Mouse (Mus musculus): ENCODE results near the gene Fam171a1. TPM values are rescaled to one million over a fixed set of nuclear protein-coding genes. Genes with fewer than 3 reads are reported as not detected.
"Not testable (repeated sequence)": the region's sequence is repeated elsewhere in the genome, so short reads cannot be mapped to it uniquely, and the experiment has no call there.

Gene Fam171a1
- total RNA-seq (2021) = 10 to 100 TPM; 15.1 to 17.3 TPM

DNA sequence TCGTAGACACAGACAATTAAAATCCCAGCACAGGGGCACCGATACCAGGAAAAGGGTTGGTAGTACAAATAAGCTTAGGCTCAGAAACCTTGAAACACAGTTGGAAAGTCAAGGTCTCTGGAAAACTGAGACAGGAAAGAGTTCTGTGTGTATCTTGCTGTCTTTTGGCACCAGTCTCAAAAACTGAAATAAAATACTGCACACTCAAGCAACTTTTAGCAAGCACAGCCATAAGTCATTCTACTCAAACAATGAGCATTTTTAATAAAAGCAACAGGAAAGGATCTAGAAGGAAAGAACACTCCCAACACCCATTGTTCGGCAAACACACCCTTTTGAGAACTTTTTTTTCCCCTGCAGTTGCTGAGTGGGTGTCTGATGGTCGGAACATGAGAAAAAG lies at the start of gene Fam171a1:
Gene Fam171a1, plus strand, starts transcription at position 359 of the 400 bp plus-strand sequence.
- DNase-seq (ENCODE audit: low spot score) = no peak
- intact Hi-C loops (cut with DNase I) = no loop called here

DNA sequence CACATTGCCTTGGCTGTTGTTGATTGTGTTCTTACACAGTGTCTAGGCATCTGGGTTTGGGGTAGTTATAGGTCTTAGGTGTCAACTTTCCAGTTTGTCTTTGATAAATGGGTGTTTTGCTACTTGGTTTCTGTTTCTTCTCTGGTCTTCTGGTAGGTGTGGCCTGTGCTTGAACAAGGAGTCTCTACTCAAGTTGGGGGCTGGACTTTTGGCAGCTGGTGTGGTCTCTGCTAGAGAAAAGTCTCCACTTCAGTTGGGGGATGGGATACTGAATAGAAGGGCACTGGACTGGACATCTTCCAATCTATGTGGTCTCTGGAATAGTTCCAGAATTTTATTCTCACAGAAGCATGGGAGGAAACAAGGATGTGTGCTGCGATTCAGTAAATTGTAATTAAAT lies 44.9 kb upstream of the Fam171a1 start:
- intact Hi-C loops (cut with DNase I) = no loop called here

DNA sequence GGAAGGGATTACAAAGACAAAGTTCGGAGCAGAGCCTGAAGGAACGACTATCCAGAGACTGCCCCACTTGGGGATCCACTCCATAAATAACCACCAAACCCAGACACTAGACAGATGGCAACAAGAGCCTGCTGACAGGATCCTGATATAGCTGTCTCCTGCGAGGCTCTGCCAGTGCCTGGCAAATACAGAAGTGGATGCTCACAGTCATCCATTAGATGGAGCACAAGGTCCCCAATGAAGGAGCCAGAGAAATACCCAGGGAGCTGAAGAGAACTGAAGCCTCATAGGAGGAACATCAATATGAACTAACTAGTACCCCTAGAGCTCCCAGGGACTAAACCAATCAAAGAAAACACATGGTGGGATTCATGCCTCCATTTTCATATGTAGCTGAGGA lies 25.7 kb upstream of the Fam171a1 start:
- DNase-seq (ENCODE audit: low spot score) = not testable (repeated sequence)

More for the DNA sequence above, 44.9 kb upstream of the Fam171a1 start:
- DNase-seq (ENCODE audit: low spot score) = no peak

DNA sequence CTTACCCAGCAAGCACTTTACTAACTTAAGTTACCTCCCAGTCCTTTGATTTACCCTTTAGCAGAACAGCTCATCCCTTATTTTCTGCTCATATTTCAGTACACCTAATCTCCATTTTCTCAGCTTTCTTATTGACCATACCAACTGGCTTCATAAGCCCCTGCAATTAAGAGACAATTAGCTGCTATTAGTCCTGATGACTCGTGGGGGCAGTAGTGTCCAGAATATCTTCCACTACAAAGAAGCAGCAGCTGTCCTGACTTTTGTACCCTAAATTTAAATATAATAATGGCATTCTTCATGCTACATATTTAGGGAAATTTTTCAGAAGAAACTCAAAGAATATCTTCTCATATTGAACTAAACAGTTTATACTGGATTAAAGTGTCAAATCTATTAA lies 24.8 kb upstream of the Fam171a1 start:
- no peak for DNase-seq (ENCODE audit: low spot score)
- intact Hi-C loops (cut with DNase I) = loop anchor here (1.0 kb wide), 1 partner anchor 140 kb away; no protein-coding TSS in a partner anchor

More for the DNA sequence above, 25.7 kb upstream of the Fam171a1 start:
- intact Hi-C loops (cut with DNase I) = not testable (repeated sequence)

DNA sequence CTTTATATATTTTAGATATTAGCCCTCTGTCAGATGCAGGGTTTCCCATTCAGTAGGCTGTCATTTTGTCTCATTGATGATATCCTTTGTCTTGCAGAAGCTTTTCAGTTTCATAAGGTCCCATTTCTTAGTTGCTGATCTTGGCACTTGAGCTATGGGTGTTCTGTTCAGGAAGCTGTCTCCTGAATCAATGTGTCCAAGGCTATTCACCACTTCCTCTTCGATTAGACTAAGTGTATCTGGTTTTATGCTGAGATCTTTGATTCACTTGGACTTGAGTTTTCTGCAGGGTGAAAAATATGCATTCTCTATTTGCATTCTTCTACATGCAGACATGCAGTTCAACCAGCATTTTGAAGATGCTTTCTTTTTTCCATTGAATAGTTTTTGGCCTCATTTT lies 17.9 kb upstream of the Fam171a1 start:
- intact Hi-C loops (cut with DNase I) = no loop called here
- no peak for DNase-seq (ENCODE audit: low spot score)

DNA sequence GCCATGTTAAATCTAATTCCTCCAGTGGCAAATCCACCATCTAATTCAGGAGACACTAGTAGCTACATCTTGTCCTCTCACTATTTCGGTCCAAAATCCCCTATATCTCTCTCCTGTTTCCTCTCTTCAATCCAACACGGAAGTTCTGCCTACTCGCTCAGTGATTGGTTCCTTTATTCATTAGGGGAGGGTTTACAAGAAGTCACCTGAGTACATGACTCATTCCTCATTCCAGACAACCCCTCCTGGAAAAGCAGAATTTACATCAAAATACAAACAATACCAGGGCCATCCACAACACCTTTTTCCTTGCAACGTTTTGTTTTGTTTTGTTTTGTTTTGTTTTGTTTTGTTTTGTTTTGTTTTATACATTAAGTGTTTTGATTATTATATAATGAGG lies 14.1 kb upstream of the Fam171a1 start:
- DNase-seq (ENCODE audit: low spot score) = no peak
- intact Hi-C loops (cut with DNase I) = no loop called here

DNA sequence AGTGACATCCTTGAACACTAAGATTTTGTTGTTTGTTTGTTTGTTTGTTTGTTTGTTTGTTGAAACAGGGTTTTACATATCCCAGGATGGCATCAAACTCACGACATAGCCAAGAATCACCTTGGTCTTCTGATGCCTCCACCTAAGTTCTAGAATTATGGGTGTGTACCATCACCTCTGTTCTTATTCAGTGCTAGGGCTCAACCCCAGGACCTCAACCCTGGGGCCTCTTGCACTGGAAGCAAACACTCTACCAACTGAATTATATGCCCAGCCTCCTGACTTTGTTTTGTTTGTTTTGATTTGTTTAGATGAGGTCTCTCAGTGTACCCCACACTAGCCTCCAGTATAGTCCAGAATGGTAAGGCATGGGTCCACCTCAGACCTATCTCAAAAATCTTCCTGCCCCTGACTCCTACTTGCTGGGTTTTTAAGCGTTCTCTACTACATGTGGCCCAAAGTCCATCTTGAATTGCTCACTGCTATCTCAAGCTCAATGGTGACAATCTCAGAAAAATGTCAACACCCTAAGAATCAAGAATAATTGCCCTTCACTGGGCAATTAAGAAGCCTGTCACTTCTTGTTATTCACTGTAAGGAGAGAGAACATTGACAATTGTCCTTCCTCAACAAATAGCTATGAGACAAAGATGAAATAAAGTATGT lies 12.6 kb upstream of the Fam171a1 start:
- intact Hi-C loops (cut with DNase I) = no loop called here
- DNase-seq (ENCODE audit: low spot score) = no peak

DNA sequence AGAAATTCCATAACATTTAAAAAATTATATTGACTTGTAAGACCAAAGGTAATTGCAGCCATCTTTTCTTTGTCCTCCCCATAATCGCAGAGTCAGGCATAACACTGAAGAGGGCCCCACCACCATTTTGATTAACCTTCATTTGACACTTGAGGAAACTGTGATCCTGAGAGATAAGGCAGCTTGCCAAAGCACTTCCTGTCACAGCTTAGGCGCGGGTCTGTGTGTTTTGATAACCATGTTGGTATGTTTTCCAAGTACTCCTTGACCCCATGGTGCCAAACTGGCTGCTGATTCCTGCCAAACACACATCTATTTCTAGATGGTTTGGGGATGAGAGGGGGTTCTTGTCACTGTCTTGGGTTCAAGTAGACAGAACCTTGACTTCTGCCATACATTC lies 11.7 kb upstream of the Fam171a1 start:
- intact Hi-C loops (cut with DNase I) = no loop called here
- no peak for DNase-seq (ENCODE audit: low spot score)

DNA sequence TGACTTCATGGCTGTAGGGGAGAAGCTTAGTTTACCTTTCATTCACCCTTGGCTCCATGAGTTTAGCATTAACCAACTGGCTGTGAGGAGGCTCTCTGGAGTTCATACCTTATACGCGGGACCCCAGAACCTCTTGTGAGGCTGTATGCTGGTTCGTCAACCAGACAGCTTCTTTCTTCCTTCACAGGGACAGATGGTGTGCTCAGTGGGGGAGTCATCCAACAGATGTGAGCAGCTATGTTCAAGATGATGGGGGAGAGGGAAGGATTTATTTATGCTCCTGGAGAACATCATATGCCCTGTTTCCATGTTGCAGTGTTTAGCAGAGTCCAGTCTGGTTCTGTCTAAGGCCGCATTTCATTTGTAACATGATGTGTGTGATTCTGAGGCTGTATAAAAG lies 6.6 kb upstream of the Fam171a1 start:
- no peak for DNase-seq (ENCODE audit: low spot score)
- intact Hi-C loops (cut with DNase I) = no loop called here

DNA sequence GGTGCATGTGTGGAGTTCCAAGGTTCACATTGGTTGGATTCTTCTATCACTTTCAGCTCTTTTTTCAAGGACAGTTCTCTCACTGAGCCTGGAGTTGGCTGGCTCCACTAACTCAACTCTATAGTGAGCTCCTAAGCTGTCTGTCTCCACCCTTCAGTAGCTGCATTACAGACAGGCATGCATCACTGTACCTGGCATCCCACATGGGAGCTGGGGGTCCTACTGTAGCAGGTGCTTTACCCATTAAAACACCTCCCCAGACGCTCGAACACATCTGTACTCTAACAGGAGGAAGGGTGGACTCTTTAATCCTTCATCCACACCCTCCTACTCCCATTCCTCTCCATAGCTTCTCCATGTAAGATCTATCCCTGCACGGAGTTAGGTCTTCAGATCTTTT lies 5.6 kb upstream of the Fam171a1 start:
- intact Hi-C loops (cut with DNase I) = no loop called here
- DNase-seq (ENCODE audit: low spot score) = no peak

DNA sequence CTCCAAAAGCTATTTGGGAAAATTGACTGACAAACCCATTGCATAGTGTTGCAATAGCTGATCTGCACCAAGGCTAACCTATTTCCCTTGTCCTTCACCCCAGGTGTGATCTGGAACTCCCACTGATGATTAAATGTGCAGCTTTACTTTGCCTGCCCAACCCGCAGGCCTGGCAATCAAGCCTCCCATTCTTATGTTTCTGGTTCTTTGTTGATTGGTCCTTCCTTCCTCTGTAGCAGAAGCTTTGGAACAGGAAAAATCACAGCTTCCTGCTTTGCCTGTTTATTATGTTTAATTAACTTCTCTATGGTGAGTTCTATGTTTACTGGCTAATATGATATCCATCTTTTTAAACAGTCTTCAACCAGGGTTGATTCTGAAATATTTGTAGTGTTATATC lies 5.2 kb upstream of the Fam171a1 start:
- intact Hi-C loops (cut with DNase I) = no loop called here
- no peak for DNase-seq (ENCODE audit: low spot score)

DNA sequence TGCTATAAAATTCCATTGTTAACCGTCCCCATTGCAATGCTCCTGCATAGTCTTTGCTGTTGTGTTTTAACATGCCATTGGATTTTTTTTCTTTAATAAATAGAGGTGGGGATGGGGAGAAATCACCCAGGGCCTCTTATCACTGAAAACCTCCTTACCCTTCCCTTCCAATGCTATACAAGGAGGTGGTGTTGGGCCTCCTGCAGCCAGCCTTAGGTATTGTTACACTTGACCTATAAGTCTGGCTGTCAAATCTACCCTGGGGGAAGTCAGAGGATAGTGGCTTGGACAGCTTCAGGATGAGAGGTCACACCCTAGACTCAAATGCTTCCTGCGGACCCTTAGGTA lies 3.8 kb downstream of the Fam171a1 start:
- no peak for DNase-seq (ENCODE audit: low spot score)
- intact Hi-C loops (cut with DNase I) = loop anchor here (1.0 to 5.0 kb wide), 5 partner anchors 54 to 209 kb away; partner anchors contain the start of gene Nmt2

DNA sequence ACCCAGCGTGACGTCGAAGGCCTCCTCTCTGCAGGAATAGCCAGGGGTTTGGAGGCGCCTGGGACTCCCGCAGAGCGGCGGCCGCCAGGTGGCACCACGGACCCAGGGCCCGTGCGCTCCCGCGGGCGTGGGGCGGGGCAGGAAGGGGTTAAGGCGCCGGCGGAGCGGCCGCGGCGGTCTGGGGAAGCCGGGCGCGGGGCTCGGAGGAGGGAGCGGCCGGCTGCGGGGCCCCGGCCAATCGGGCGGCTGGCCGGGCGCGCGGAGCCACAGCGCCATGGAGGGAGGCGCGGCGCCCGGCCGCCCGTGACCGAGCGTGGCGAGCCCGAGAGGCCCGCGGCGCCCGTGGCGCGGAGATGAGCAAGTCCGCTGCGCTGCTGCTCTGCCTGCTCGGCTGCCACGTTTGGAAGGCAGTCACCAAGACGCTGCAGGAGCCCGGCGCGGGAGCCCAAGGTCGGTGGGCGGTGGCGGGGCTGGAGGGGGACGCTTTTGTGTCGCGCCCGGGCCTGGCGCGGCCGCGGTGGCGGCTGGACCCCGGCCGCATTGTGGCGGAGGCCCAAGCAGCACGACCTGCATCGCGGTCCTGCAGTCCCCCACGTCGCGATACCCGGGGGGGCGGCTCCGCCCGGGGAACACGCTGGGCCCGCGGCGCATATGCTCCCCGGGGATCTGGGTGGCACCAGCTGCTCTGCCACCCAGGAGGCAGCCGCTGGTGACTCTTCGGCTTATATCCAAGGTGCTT lies 4.3 kb downstream of the Fam171a1 start:
- intact Hi-C loops (cut with DNase I) = loop anchor here (1.0 to 5.0 kb wide), 5 partner anchors 54 to 209 kb away; partner anchors contain the start of gene Nmt2
- peak; percentile 80 for DNase-seq (ENCODE audit: low spot score)

DNA sequence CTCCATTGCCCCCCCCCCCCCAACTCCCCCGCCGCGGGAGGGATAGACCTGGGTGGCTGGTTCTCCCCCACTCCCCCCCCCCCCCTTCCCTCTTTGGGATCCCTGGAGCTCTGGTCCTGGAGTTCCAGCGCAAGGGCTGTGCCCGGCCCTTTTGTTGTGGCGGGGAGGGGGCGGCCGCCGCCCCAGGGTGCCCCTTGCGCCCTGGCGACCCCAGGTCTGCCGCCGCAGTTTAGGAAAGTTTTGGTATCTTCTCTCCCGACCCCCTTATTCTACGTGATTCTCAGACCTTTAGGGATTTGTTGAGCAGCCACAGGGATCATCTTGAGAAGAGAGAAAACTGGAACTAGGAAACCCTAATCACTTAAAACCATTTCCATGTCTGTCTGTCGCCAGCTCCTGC lies 4.9 kb downstream of the Fam171a1 start:
- intact Hi-C loops (cut with DNase I) = loop anchor here (1.0 to 5.0 kb wide), 5 partner anchors 53 to 208 kb away; partner anchors contain the start of gene Nmt2
- DNase-seq (ENCODE audit: low spot score) = no peak

DNA sequence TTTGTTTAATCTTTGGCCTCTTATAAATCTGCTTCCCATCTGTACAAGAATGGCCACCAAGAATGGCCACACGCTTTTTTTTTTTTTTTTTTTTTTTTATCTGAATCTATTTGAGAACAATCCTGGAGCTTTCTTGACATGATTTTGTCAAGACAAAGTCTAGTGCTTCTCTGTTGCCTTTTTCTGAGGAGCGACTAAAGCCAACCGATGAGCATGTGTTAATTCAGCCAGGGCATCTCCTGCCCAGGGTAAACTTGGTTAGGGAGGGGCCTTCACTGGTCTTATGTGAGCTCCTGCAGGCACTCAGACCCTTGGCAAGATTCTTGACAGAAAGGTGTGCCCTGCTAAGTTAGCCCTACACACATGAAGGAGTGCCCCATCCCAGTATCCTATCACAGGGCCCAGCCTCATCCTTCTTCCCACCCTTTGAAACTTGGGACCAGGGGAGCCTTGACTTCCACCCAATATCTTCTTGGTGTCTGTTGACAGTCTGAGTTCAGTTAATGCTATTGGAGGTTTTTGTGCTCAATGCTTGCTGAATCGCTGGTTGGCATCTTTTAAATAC lies 5.4 kb downstream of the Fam171a1 start:
- DNase-seq (ENCODE audit: low spot score) = no peak
- intact Hi-C loops (cut with DNase I) = loop anchor here (5.0 kb wide), 3 partner anchors 68 to 208 kb away; partner anchors contain the start of gene Nmt2

DNA sequence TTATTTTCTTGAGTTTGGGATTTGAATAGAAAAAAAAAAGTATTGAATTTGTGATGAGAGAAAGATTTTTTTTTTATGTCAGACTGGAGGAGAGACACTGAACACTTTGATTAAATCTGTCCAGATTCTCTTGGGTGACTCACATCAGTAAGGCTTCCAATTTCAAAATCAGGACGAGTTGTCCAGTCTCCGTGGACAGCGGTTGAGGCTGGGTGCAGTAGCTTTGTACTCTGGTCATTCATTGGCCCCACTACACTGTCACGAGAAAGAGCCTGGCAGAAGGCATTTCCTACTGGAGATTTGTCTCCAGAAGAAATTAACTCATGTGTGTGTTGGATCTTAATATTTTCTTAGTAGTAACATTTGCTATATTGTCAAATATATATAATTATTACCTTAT lies 8.5 kb downstream of the Fam171a1 start:
- intact Hi-C loops (cut with DNase I) = no loop called here

DNA sequence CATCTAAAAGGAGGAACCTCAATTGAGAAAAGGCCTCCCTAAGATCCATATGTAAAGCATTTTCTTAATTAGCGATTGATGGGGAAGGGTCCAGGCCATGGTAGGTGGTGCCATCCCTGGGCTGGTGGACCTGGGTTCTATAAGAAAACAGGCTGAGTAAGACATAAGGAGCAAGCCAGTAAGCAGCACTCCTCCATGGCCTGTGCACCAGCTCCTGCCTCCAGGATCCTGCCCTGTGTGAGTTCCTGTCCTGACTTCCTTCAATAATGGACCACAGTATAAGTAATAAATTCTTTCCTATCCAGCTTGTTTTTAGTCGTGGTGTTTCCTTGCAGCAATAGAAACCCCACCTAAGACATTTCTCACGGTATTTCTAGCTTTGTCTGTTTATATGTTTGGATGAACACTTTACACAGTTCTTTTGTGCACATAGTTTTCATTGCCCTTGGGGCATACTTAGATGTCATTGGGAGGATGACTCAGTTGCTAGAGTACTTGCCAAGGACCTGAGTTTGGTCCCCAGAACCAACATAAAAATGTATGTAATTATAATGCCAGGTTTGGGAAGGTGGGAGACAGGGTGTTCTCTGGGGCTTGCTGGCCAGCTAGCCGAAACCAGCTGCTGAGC lies 13.3 kb downstream of the Fam171a1 start:
- DNase-seq (ENCODE audit: low spot score) = no peak
- intact Hi-C loops (cut with DNase I) = no loop called here

More for the DNA sequence above, 8.5 kb downstream of the Fam171a1 start:
- no peak for DNase-seq (ENCODE audit: low spot score)

DNA sequence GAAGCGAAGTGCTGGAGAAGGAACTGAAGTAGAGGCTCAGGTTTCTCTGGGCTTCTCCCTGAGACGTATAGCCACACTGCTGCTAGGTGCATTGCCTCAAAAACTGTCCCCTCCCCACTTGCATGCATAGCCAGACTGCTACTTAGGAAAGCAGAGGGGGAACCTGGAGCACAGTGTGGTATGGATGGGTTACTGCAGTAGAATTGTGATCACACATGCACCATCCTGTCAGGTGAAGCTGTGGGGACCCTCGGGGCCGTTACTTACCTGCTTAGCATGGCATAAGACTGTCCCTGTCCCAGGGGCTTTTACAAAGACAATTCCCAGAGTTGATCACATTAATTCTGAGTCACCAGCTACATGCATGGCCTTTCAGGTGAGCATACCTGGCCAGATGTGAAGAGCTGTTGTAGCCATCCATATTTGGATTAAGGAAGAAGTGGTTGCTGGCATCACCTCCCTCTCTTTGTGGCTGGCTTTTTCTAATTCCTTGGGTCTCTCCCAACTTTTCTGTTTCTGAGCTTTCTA lies 14.4 kb downstream of the Fam171a1 start:
- intact Hi-C loops (cut with DNase I) = no loop called here

DNA sequence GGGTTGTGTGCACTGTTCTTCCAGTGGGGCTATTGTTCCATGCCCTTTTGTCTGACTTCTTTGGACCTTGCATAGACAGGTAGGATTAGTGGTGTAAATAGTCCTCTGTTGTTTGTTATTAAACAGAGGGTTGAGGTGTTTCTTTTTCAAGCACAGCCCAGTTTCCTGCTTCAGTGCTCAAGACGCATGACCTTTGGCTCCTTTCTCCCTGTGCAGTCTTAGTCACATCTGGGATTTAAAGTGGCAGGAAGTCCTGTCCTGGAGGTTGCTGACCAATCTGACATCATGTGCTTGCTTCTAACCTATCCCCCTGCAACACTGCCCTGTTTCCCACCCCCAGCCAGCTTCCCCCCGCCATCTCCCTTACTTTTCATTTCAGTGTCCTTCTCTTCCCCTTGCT lies 14.9 kb downstream of the Fam171a1 start:
- DNase-seq (ENCODE audit: low spot score) = no peak
- intact Hi-C loops (cut with DNase I) = no loop called here

More for the DNA sequence above, 14.4 kb downstream of the Fam171a1 start:
- no peak for DNase-seq (ENCODE audit: low spot score)

DNA sequence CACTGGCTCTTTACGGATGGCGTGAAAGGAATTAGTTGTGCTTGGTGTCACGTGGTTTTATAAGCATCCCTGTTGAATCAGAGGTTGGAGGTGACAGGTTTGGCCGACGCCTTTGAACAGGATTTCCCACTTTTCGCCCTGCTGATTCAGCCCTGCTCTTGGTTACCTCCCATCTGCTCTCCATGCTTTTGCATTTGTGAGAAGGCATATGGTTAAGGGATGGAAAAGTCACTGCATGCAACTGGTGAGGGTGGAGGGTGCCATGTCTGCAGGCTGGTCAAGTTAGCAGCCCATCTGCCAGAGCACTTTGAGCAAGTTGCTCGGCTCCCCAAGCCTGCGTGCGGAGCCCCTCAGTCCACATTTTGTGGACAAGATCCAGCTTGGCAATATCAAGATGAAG lies 18.4 kb downstream of the Fam171a1 start:
- DNase-seq (ENCODE audit: low spot score) = no peak
- intact Hi-C loops (cut with DNase I) = no loop called here

Measured in heart, postnatal 25 days (tissue).